Mouse (Mus musculus) forebrain, embryonic 13.5 days (tissue): ENCODE data around the gene Sart3. TPM values are rescaled to one million over a fixed set of nuclear protein-coding genes. Genes with fewer than 3 reads are reported as not detected.

Source experiments
- ATAC-seq: fragments of 200-750 bp; cut with Nextera tagmentation; 2 replicates; pipeline ENCODE4 v1.8.0; 2017
- H3K27ac ChIP-seq: fragments of 300-500 bp; sonication (generic); 2 replicates; pipeline ENCODE4 v1.5.1; 2015; ENCODE audit warnings: inconsistent platforms, mild to moderate bottlenecking, moderate library complexity
- H3K27me3 ChIP-seq: fragments of 300-500 bp; sonication (generic); 2 replicates; pipeline ENCODE4 v1.6.1; 2015; ENCODE audit warnings: mild to moderate bottlenecking, inconsistent platforms
- H3K36me3 ChIP-seq: fragments of 300-500 bp; sonication (generic); 2 replicates; pipeline ENCODE4 v1.6.1; 2015; ENCODE audit warnings: mild to moderate bottlenecking, inconsistent platforms; ENCODE audit not compliant: poor library complexity, severe bottlenecking
- H3K4me1 ChIP-seq: fragments of 300-500 bp; sonication (generic); 2 replicates; pipeline ENCODE4 v1.6.1; 2015; ENCODE audit warnings: inconsistent platforms
- H3K4me2 ChIP-seq: fragments of 300-500 bp; sonication (generic); 2 replicates; pipeline ENCODE4 v1.6.1; 2015; ENCODE audit warnings: inconsistent platforms, mild to moderate bottlenecking, moderate library complexity
- H3K4me3 ChIP-seq: fragments of 300-500 bp; sonication (generic); 2 replicates; pipeline ENCODE4 v1.5.1; 2015; ENCODE audit warnings: mild to moderate bottlenecking, inconsistent platforms
- H3K9ac ChIP-seq: fragments of 300-500 bp; sonication (generic); 2 replicates; pipeline ENCODE4 v1.6.1; 2015; ENCODE audit warnings: mild to moderate bottlenecking, inconsistent platforms
- H3K9me3 ChIP-seq: fragments of 300-500 bp; sonication (generic); replicated peaks from 2 replicates; pipeline ENCODE4 v1.6.1; 2016; ENCODE audit warnings: inconsistent platforms
- WGBS: fragments of 180-500 bp; shearing (Covaris S2); methylation state at CpG from one replicate; pipeline ENCODE4 v1.1.7; 2015; 5-methylcytosine and 5-hydroxymethylcytosine counted together
- polyA plus RNA-seq: library from polyadenylated mRNA; unstranded; fragments of >200 nt; fragmentation: Nextera tagmentation; extraction: Ambion mirVana; gene quantifications from 2 replicates; pipeline ENCODE4 v1.2.1, GENCODE M21; 2015

The Sart3 gene
- polyA plus RNA-seq, 1 experiment from 2014 or later: 57.2 TPM

DNA sequence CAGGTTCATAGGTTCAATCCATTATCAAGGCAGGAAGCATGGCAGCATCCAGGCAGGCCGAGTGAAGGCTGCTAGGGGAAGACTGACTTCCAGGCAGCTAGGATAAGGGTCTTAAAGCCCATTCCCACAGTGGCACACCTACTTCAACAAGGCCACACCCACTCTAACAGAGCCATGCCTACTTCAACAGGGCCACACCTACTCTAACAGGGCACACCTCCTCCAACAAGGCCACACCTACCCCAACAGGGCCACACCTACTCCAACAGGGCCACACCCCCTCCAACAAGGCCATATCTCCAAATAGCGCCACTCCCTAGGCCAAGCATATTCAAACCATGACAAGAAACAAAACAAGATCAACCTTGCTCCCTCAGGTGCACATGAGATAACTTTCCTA, 59.4 kb downstream of the Sart3 start:
- Histone ChIP-seq H3K9ac (no peak overlapping the region), H3K27ac (no peak overlapping the region), H3K4me2 (no peak overlapping the region), H3K4me1 (peaks cover 26% of the 10 kb centered on the region), H3K4me3 (no peak overlapping the region), H3K9me3 (no peaks in the 10 kb centered on the region), H3K36me3 (no peaks in the 10 kb centered on the region), H3K27me3 (0 out of 2 replicates have a peak, but pooled peaks cover 5% of the 10 kb centered on the region)
- ATAC-seq: no peak
- 86% methylated on average over 2 of the region's 2 CpGs for WGBS

DNA sequence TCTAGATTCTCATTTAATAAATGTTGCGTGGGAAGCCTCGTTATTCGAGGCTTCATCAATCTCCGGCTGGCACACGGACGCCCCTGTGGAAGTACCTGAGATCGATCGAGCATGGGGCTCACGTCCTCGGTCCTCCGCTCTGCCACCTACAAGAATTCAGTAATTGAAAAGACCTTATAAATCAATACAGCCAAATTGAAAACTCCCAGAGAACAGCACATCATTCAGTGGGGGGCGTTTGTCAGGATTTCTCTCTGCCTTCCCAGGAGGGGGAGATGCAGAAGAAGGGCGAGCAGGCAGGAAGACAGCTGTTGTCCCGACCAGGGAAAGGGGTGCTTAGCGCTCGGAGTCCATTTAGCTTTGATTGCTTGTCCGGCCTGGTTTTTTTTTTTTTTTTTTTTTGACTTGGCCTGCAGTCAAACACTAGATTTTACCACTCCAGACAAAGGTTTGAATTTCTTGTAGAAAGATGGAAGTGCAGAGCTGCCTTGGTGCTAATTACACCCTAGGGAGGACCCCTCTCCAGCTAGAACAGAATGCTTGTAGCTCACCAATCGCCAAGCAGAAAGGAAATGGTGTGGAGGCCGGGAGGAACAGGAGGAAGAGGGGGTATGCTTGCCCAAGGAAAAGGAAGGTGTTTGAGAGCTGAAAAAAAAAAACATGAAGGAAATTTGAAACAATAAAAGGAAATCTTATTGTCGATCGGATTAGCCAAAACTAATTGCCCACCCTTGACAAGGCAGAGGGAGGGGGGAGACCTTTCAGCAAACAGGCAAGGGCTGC, 68.3 kb downstream of the Sart3 start:
- H3K4me1 ChIP-seq: peaks cover 16% of the 10 kb centered on the region; the same call in 1 of the 2 replicates
- peak overlapping the region; percentile 62 for H3K27ac ChIP-seq
- H3K27me3 ChIP-seq: 0 out of 2 replicates have a peak, but pooled peaks cover 5% of the 10 kb centered on the region
- no peak for ATAC-seq
- no peak overlapping the region for H3K4me2 ChIP-seq
- no peak overlapping the region for H3K4me3 ChIP-seq
- H3K9ac ChIP-seq: peak overlapping the region; percentile 34; the same call in 1 of the 2 replicates
- no peaks in the 10 kb centered on the region for H3K36me3 ChIP-seq
- no peaks in the 10 kb centered on the region for H3K9me3 ChIP-seq
- 41% methylated on average over 21 of the region's 21 CpGs for WGBS

DNA sequence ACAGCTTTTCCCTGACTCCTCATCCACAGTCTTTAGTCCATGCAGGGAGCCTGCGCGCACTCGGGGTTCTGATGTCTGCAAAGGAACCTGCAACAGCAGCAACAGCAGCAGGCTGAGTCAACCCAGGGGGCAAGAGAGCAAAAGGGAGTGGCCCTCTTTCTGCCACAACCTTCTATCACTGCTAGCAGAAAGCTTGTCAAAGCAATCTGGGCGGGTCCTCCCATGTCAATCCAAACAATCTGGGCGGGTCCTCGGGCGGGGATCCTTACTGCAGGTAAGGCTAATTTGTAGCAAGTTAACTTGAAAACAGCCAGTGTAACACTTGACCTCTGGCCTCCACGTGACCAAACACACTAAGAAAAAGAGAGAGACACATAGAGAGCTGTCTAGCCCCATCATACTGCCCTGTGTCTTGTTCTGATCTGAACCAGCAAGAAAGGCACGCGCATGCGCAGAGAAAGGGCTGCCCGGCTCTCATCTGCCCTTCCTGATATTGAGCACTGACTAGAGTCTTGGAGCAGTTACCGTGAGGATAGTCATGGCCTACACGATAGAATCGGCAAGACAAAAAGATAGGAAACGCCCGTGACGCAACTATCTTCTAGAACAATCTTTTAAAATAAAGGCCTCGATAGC, 71.8 kb downstream of the Sart3 start:
- no peak overlapping the region for H3K9ac ChIP-seq
- H3K4me3 ChIP-seq: no peak overlapping the region
- no peaks in the 10 kb centered on the region for H3K9me3 ChIP-seq
- 84% methylated on average over 19 of the region's 19 CpGs for WGBS
- H3K27me3 ChIP-seq: no peaks in the 10 kb centered on the region
- ATAC-seq: no peak
- H3K4me2 ChIP-seq: no peak overlapping the region
- H3K27ac ChIP-seq: no peak overlapping the region
- H3K36me3 ChIP-seq: no peaks in the 10 kb centered on the region
- H3K4me1 ChIP-seq: peaks cover 16% of the 10 kb centered on the region; the same call in 1 of the 2 replicates

DNA sequence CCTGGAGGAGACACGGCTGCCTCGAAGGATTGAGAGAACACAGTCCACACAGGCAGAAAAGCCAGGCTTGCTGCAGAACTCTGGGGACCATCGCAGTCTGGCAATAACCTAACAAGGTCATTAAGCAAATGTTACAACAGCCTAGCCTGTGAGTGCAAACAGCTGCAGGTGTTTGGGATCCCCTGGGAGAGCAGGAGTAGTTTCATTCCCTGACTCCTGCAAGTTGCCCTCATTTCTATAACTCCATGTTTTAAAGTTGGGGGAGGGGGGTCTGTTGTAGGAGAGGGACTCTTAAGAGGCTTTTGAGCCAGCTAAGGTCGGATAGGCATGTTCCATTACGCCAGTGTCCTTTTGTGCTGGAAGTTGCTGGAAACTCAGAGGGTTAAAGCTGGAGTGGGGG, 77.9 kb downstream of the Sart3 start:
- Histone ChIP-seq H3K4me3 (no peak overlapping the region), H3K27me3 (no peaks in the 10 kb centered on the region), H3K9ac (no peak overlapping the region), H3K4me1 (peaks cover 23% of the 10 kb centered on the region), H3K27ac (no peak overlapping the region), H3K36me3 (no peaks in the 10 kb centered on the region), H3K4me2 (no peak overlapping the region), H3K9me3 (0 out of 2 replicates have a peak, but pooled peaks cover 5% of the 10 kb centered on the region)
- 47% methylated on average over 5 of the region's 5 CpGs for WGBS
- no peak for ATAC-seq

DNA sequence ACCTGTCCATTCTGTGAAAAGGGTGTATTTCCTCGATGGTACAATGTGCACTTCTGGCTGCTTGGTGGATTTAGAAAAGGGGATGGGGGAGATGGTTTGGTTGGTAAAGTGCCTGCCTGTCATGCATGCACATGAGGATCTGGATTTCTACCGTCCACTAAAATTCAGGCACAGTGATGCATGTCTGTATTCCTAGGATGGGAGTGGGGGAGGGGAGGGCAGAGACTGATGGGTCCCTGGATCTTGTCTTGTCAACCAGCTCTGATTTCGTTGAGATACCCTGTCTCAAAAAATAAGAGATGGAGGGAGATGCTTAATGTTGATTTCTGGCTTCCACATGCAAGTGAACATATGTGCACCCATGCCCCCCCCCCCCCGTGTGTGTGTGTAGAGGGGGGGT, 78.3 kb downstream of the Sart3 start:
- 71% methylated on average over 4 of the region's 4 CpGs for WGBS
- Histone ChIP-seq H3K4me1 (peaks cover 23% of the 10 kb centered on the region), H3K4me3 (no peak overlapping the region), H3K4me2 (no peak overlapping the region), H3K9ac (no peak overlapping the region), H3K27me3 (no peaks in the 10 kb centered on the region), H3K27ac (no peak overlapping the region), H3K36me3 (no peaks in the 10 kb centered on the region), H3K9me3 (0 out of 2 replicates have a peak, but pooled peaks cover 5% of the 10 kb centered on the region)
- ATAC-seq: no peak

DNA sequence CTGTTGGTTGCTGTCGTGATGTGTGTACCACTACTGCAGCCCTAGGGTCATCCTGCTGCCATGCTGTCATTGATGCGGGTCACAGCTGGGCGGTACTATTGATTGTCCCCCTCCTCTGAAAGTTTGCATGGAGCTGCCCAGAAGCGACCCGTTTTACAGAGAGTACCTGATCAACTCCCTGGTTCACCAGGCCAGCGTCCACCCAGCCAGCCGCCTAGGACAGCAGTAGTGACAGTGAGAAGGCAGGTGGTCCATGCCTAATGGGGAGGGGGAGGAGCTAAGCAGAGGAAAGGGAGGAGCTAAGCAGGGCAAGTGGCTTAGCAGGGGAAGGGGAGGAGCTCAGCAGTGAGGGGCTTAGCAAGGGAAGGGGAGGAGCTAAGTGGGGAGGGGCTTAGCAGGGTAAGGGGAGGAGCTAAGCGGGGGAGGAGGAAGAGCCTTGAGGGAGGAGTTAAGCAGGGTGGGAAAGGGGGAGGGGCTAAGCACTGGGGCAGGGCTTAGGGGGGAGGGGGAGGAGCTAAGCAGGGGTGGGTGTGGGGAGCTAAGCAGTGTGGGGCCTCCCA, 79.0 kb downstream of the Sart3 start:
- Histone ChIP-seq H3K4me1 (peaks cover 23% of the 10 kb centered on the region), H3K27ac (no peak overlapping the region), H3K27me3 (no peaks in the 10 kb centered on the region), H3K9ac (no peak overlapping the region), H3K36me3 (no peaks in the 10 kb centered on the region), H3K4me3 (no peak overlapping the region), H3K4me2 (no peak overlapping the region), H3K9me3 (0 out of 2 replicates have a peak, but pooled peaks cover 5% of the 10 kb centered on the region)
- 87% methylated on average over 8 of the region's 8 CpGs for WGBS
- ATAC-seq: no peak

Other genes with a start within 250 kb of the Sart3 start
- 1.1 and 1.3 TPM in 2 replicates for gene Cmklr1, start 122.1 kb downstream of the Sart3 start, polyA plus RNA-seq
- gene 1700069L16Rik, start 47.7 kb downstream of the Sart3 start, polyA plus RNA-seq: not detected in 2 replicates
- 5.6 and 5.8 TPM in 2 replicates for gene Ficd, start 36.7 kb downstream of the Sart3 start, polyA plus RNA-seq
- 97.3 and 104 TPM in 2 replicates for gene Iscu, start 238 bp upstream of the Sart3 start, polyA plus RNA-seq
- 3.4 and 4.4 TPM in 2 replicates for gene Tmem119, start 28.0 kb upstream of the Sart3 start, polyA plus RNA-seq
- 0.40 and 0.62 TPM in 2 replicates for gene Selplg, start 60.1 kb upstream of the Sart3 start, polyA plus RNA-seq
- gene Coro1c, start 136.2 kb upstream of the Sart3 start, polyA plus RNA-seq: 235 and 246 TPM in 2 replicates
- gene Ssh1, start 221.4 kb upstream of the Sart3 start, polyA plus RNA-seq: 12.0 and 13.9 TPM in 2 replicates
- gene Dao, start 231.2 kb upstream of the Sart3 start, polyA plus RNA-seq: not detected in 2 replicates